In genomic region chr19:15803131-15803889, GRCm38 (mm10) we compare ENCODE assay signal across 17 mouse cellular contexts.
DNase-seq lines count a peak whose midpoint lies in the region; ATAC-seq lines count a peak whose summit lies in the region.
"Had no signal": no experiment of that assay in that cellular context is flagged by ENCODE, and none has a peak within 500 bp of the region (broad histone marks: within the 10 kb centered on the region; RNA-seq: fewer than 3 reads in every experiment).

No protein-coding gene starts in this region.

- H3K4me1 ChIP-seq in neural tube, embryonic 11.5 days (ENCODE audit: control insufficient read depth, insufficient read depth, low read length), result peaks cover 9% of the 10 kb centered on the region
- peaks cover 52% of the 10 kb centered on the region for H3K4me1 ChIP-seq in forebrain, embryonic 10.5 days
- H3K4me1 ChIP-seq in midbrain, embryonic 11.5 days (ENCODE audit: control insufficient read depth, insufficient read depth, low read length), result peaks cover 25% of the 10 kb centered on the region
- peaks cover 8% of the 10 kb centered on the region; the same call in 1 of the 2 replicates for H3K4me1 ChIP-seq in heart, embryonic 12.5 days (replicated peaks)
- H3K4me1 ChIP-seq: heart, embryonic 10.5 days had no signal

- WGBS in neural tube, embryonic 11.5 days, result 32% methylated on average over 8 of the region's 8 CpGs
- 8% methylated on average over 8 of the region's 8 CpGs for WGBS in forebrain, embryonic 10.5 days
- 8% methylated on average over 8 of the region's 8 CpGs for WGBS in midbrain, embryonic 11.5 days
- 56% methylated on average over 8 of the region's 8 CpGs for WGBS in heart, embryonic 12.5 days

- no peak overlapping the region for H3K4me2 ChIP-seq in neural tube, embryonic 11.5 days (ENCODE audit: low read depth)
- H3K4me2 ChIP-seq in midbrain, embryonic 11.5 days, result peak overlapping the region; percentile 14; the same call in 1 of the 2 replicates
- H3K4me2 ChIP-seq in heart, embryonic 12.5 days, result no peak overlapping the region
- H3K4me2 ChIP-seq: liver, embryonic 12.5 days; stomach, embryonic 15.5 days had no signal

- no peak overlapping the region for H3K9ac ChIP-seq in neural tube, embryonic 11.5 days (ENCODE audit: low read length)
- no peak overlapping the region for H3K9ac ChIP-seq in midbrain, embryonic 11.5 days (ENCODE audit: low read length)
- no peak overlapping the region for H3K9ac ChIP-seq in heart, embryonic 12.5 days
- H3K9ac ChIP-seq: liver, embryonic 12.5 days; stomach, embryonic 15.5 days had no signal

- no peaks in the 10 kb centered on the region for H3K9me3 ChIP-seq in neural tube, embryonic 11.5 days (ENCODE audit: control insufficient read depth, low read length)
- H3K9me3 ChIP-seq in forebrain, embryonic 10.5 days, result no peaks in the 10 kb centered on the region
- H3K9me3 ChIP-seq in midbrain, embryonic 11.5 days (ENCODE audit: control insufficient read depth, low read length), result no peaks in the 10 kb centered on the region; the same call in 1 of the 2 replicates
- no peaks in the 10 kb centered on the region for H3K9me3 ChIP-seq in heart, embryonic 12.5 days (replicated peaks)
- H3K9me3 ChIP-seq: heart, embryonic 10.5 days; liver, embryonic 12.5 days; stomach, embryonic 15.5 days had no signal

- 0 out of 2 replicates have a peak overlapping the region, but pooled peaks have one; percentile 20 for H3K27ac ChIP-seq in neural tube, embryonic 11.5 days (ENCODE audit: low read depth, low read length)
- H3K27ac ChIP-seq in forebrain, embryonic 10.5 days, result peak overlapping the region; percentile 80
- no peak overlapping the region for H3K27ac ChIP-seq in midbrain, embryonic 11.5 days (ENCODE audit: low read depth, low read length)
- H3K27ac ChIP-seq in heart, embryonic 12.5 days (ENCODE audit: poor library complexity, severe bottlenecking), result no peak overlapping the region
- H3K27ac ChIP-seq: heart, embryonic 10.5 days; liver, embryonic 12.5 days; stomach, embryonic 15.5 days had no signal

- H3K27me3 ChIP-seq in neural tube, embryonic 11.5 days (ENCODE audit: control insufficient read depth, insufficient read depth, low read length), result no peaks in the 10 kb centered on the region
- peaks cover 70% of the 10 kb centered on the region for H3K27me3 ChIP-seq in forebrain, embryonic 10.5 days (ENCODE audit: poor library complexity, severe bottlenecking)
- peaks cover 66% of the 10 kb centered on the region for H3K27me3 ChIP-seq in midbrain, embryonic 11.5 days (ENCODE audit: control insufficient read depth, insufficient read depth, low read length)
- H3K27me3 ChIP-seq in heart, embryonic 12.5 days (replicated peaks), result peaks cover 41% of the 10 kb centered on the region

- no peak for ATAC-seq in neural tube, embryonic 11.5 days (ENCODE audit: insufficient read depth, low FRiP score, low TSS enrichment)
- peak; percentile 92 for ATAC-seq in midbrain, embryonic 11.5 days (ENCODE audit: low FRiP score)
- no peak for ATAC-seq in heart, embryonic 12.5 days (ENCODE audit: insufficient number of reproducible peaks, low FRiP score)
- ATAC-seq: CD4-positive, CD25-positive, alpha-beta regulatory T cell, adult 4 months; liver, embryonic 12.5 days; lung, postnatal 0 days had no signal

- no peak for DNase-seq in neural tube, embryonic 11.5 days (ENCODE audit: low spot score)
- no peak for DNase-seq in neural tube, embryonic 10.5 days (ENCODE audit: extremely low spot score, low spot score)
- DNase-seq in forebrain, embryonic 10.5 days (ENCODE audit: extremely low spot score, low spot score), result peak; percentile 66
- peak; percentile 94 for DNase-seq in midbrain, embryonic 11.5 days (ENCODE audit: low spot score, missing footprints)
- no peak for DNase-seq in adrenal gland, adult 2 months
- no peak for DNase-seq in natural killer cell, adult 2 months (ENCODE audit: low spot score in 2 of 2)
- DNase-seq: cerebellum, postnatal 10 days; kidney, adult 9 months; right cerebral cortex, postnatal 14 days; thymus, postnatal 25 days had no signal

- no peaks in the 10 kb centered on the region for H3K36me3 ChIP-seq in neural tube, embryonic 11.5 days (ENCODE audit: control insufficient read depth, insufficient read depth, low read length)
- no peaks in the 10 kb centered on the region for H3K36me3 ChIP-seq in forebrain, embryonic 10.5 days (replicated peaks)
- H3K36me3 ChIP-seq in midbrain, embryonic 11.5 days (ENCODE audit: control insufficient read depth, insufficient read depth, low read length), result no peaks in the 10 kb centered on the region
- H3K36me3 ChIP-seq in heart, embryonic 12.5 days, result no peaks in the 10 kb centered on the region
- H3K36me3 ChIP-seq: heart, embryonic 10.5 days; liver, embryonic 12.5 days; stomach, embryonic 15.5 days had no signal

- H3K4me3 ChIP-seq in neural tube, embryonic 11.5 days (ENCODE audit: low read depth, low read length), result no peak overlapping the region
- H3K4me3 ChIP-seq in forebrain, embryonic 10.5 days, result peak overlapping the region; percentile 13; the same call in 1 of the 2 replicates
- no peak overlapping the region for H3K4me3 ChIP-seq in midbrain, embryonic 11.5 days (ENCODE audit: low read depth, low read length)
- H3K4me3 ChIP-seq in heart, embryonic 12.5 days, result no peak overlapping the region
- H3K4me3 ChIP-seq: heart, embryonic 10.5 days; liver, embryonic 12.5 days; myocyte; stomach, embryonic 15.5 days had no signal

Comparison
In these comparisons a context has a peak if more than half of its experiments do, and no peak if none do; other contexts are left out.
1. DNase-seq: peak in forebrain, embryonic 10.5 days (single experiment) and midbrain, embryonic 11.5 days (single experiment); none in neural tube, embryonic 11.5 days (single experiment), neural tube, embryonic 10.5 days (single experiment), adrenal gland, adult 2 months (single experiment) and natural killer cell, adult 2 months (0 of 2).
2. H3K27ac ChIP-seq: peak in neural tube, embryonic 11.5 days (single experiment) and forebrain, embryonic 10.5 days (single experiment); none in midbrain, embryonic 11.5 days (single experiment) and heart, embryonic 12.5 days (single experiment).